Mouse (Mus musculus): ENCODE data around the gene Asb5. TPM values are rescaled to one million over a fixed set of nuclear protein-coding genes. Genes with fewer than 3 reads are reported as not detected.
"Not testable (repeated sequence)": the region's sequence is repeated elsewhere in the genome, so short reads cannot be mapped to it uniquely, and the experiment has no call there.

Asb5 gene
- total RNA-seq (2015) (0.16 TPM in 1 of 2 replicates, not detected in the other), total RNA-seq (2017) (not detected in 2 replicates)

GRCm38 (mm10) chr8:54529382-54530296, at the start of gene Asb5, which contains the start of gene Spcs3:
Gene Asb5, plus strand, starts transcription at chr8:54529580.
Gene Spcs3, minus strand, starts transcription at chr8:54529998.
- ATAC-seq (ENCODE audit: poor library complexity, severe bottlenecking), result peak; percentile 92

DNA sequence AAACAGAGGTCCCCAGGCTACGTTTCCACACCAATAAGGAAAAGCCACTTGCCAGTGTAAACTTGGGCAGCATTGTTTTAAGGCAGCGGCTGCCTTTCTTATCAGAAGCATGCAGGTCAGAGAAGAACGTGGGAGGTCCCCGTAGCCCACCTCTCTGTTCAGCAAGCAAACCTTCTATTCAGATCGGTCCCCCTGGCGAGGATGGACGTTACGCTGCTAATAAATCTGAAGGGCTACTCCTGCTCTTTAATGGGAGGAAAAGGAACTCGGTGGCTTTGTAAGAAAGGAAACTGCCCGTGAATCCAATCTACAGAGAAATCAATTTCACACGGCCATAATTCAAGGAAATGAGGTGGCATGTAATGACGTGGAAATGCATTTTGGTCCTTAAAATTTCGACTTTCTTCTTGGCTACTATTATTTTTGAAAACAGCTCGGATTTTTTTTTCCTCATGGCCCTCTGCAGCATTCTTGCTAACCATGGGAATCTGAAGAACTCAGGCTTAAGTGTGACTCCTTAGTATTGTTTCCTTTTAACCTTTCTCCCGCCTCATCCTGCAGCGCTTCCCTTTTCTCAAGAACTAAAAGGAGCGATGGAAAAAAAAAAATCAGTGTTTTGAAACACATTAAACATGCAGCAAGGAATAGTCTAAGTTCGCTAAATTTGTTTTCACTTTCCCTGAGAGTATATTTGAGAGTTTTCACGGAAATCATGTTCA, 42.7 kb upstream of the Asb5 start:
- ATAC-seq (ENCODE audit: poor library complexity, severe bottlenecking), result no peak

GRCm38 (mm10) chr8:54488437-54488836, 40.9 kb upstream of the Asb5 start:
- no peak for ATAC-seq (ENCODE audit: poor library complexity, severe bottlenecking)

- ATAC-seq (ENCODE audit: poor library complexity, severe bottlenecking), result peak; percentile 72
Measured at GRCm38 (mm10) chr8:54491057-54491690, 38.2 kb upstream of the Asb5 start.

DNA sequence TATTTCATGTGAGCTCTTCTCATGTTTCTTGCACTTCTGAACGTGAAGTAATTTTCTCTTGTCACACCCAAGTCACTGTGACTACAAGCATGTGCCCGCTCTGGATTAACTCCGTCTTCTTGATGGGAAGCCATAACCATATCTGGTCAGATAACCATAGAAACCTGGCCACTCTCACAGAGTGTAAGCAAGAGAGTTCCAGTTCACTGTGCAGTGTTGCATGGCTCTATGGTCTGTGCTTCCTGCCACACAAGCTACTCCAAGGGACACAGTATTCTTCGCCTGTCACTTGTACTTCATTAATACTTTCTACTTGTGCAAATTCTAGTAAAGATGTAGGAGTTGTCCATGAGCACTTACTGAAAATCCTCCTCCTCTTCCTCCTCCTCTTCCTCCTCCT, 37.4 kb upstream of the Asb5 start:
- ATAC-seq (ENCODE audit: poor library complexity, severe bottlenecking), result no peak

DNA sequence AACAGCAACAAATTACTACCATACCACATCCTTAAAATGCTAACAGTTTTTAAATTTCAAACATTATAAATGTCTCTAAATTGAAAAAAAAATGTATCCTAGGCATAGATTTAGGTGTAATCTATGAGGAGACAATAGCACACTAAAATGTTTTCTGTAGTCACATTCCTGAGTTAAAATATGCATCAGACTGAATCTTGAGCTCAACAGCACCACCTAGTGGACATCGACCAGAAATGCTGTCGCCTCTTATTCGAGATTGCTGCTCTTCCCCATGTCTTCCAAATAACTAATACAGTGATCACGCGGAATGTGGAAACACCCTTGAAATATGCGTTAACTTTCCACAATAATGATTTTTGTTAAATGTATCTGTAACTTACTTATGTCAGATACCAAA, 36.3 kb upstream of the Asb5 start:
- peak; percentile 78 for ATAC-seq (ENCODE audit: poor library complexity, severe bottlenecking)

DNA sequence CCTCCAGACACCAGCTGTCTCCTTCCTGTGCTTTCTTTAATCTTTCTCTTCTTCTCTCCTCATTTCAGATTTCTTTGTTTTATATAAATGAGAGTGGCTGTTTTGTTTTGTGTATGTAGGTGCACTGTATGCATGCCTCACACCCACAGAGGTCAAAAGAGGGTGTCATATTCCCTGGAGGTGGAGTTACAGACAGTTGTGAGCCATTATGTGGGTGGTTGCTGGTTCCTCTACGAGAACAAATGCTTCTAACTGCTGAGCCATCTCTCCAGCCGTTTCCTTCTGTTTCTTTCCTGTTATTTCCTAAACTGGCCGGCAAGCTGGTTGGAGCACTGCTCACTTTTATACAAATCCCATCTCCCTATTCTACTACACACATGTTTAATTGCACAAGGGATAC, 35.5 kb upstream of the Asb5 start:
- ATAC-seq (ENCODE audit: poor library complexity, severe bottlenecking), result no peak

DNA sequence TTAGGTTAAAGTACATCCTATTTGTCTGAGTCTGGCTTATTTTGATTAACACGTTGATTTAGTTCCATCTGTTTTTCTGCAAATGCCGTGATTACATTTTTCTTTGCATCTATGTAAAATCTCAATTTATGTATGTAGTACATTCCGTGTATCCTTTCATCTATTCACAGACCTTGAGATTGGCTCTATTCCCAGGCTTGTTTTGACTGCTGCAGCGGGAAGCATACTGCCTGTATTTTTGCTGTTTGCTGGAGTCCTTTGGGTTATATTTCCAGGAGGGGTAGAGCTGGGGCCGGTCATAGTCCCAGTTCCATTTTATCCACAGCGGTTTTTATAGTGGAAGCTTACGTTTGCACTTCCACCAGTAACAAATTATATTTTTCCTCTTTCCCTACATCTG, 26.3 kb upstream of the Asb5 start:
- no peak for ATAC-seq (ENCODE audit: poor library complexity, severe bottlenecking)

- no peak for ATAC-seq (ENCODE audit: poor library complexity, severe bottlenecking)
Measured at GRCm38 (mm10) chr8:54505060-54505459, 24.3 kb upstream of the Asb5 start.

- ATAC-seq (ENCODE audit: poor library complexity, severe bottlenecking), result peak; percentile 94
Measured at GRCm38 (mm10) chr8:54507428-54508095, 21.8 kb upstream of the Asb5 start.

DNA sequence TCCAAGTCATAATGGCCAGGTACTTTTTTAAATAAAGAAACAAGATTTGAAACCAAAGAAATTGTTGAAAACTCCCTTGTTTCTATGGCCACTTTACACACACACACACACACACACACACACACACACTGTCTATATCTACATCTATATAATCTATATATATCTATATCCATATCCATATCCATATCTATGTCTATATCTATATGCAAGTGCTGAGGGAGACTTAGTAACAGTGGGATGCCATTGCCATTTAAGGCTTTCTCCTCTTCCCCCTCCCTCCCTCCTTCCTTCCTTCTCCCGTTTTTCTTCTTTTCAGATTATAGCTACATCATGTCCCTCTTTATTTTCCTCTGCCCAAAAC, 21.3 kb upstream of the Asb5 start:
- ATAC-seq (ENCODE audit: poor library complexity, severe bottlenecking), result no peak

DNA sequence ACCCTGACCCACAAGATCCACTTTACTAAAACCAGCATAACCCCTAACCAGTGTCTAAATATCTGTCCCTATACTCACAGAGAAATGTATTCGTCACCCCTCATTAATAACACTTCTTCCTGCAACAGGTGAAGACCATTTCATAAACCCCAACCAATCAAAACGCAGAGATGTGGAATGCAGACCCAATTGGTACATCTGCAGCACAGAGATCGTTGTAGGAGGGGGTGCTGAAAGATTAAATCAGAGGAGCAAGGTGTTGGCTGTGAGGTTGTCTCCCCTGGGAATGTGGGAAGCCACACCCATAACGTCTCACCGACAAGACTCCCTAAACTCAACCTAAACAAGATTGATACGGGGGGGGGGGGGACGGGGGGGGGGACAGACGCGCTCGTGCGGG, 20.6 kb upstream of the Asb5 start:
- no peak for ATAC-seq (ENCODE audit: poor library complexity, severe bottlenecking)

DNA sequence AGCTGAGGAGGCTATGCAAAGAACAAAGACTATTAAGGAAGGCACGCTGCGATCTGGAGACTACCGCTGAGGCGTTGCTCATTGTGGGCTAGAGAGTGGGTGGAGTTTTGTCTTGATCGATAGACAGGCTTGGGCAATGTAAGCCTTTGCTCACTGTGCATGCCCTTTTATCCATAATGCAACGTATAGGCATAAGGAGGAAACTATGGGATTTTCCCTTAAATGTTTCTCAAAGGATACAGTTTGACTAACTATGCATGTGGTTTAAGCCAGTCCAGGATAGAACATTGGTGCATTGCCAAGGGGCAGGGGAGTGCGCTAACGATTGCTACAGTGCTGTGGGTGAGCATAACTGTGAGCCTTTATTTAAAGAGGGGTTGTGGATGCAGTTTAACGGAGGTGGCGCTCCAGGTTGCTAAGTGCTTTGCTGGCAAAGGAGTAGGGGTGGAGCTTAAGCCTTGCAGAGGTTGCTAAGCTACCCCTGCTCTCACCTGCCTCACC, 20.1 kb upstream of the Asb5 start:
- 0 out of 2 replicates have a peak, but pooled peaks have one; percentile 16 for ATAC-seq (ENCODE audit: poor library complexity, severe bottlenecking)

GRCm38 (mm10) chr8:54511791-54512190, 17.6 kb upstream of the Asb5 start:
- no peak for ATAC-seq (ENCODE audit: poor library complexity, severe bottlenecking)

GRCm38 (mm10) chr8:54512200-54512599, 17.2 kb upstream of the Asb5 start:
- not testable (repeated sequence) for ATAC-seq (ENCODE audit: poor library complexity, severe bottlenecking)

- no peak for ATAC-seq (ENCODE audit: poor library complexity, severe bottlenecking)
Measured at GRCm38 (mm10) chr8:54518756-54519460, 10.5 kb upstream of the Asb5 start.

DNA sequence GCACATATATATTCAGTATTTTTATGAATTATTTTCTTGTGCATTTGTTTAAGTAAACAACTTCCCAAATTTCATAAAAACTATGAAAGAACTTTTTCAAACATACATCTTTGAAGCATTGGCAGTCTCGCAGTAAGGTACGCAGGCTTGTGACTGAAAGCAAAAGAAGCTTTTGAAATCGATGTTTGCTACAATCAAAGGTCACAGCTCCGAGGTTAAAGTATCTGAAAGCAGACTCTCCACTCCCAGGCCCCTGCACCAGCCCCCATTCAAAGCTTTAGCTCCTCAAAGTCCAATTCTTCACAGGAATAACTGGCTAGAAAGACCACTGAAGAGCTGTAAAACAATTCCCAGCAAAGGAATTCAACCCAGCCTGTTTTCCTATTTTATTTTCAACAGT, 8.9 kb upstream of the Asb5 start:
- no peak for ATAC-seq (ENCODE audit: poor library complexity, severe bottlenecking)

DNA sequence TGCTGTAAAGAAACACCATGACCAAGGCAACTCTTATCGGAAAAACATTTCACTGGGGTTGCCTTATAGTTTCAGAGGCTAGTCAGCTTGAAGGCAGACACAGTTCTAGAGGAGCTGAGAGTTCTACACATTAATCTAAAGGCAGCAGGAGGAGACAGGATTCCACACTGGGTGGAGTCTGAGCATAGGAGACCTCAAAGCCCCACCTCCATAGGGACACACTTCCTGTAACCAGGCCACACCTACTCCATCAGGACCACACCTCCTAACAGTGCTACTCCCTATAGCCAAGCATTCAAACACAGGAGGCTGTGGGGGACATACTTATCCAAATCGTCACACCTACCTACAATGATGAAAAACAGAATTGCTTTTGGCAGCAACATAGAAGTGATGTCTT, 3.8 kb upstream of the Asb5 start:
- ATAC-seq (ENCODE audit: poor library complexity, severe bottlenecking), result no peak

DNA sequence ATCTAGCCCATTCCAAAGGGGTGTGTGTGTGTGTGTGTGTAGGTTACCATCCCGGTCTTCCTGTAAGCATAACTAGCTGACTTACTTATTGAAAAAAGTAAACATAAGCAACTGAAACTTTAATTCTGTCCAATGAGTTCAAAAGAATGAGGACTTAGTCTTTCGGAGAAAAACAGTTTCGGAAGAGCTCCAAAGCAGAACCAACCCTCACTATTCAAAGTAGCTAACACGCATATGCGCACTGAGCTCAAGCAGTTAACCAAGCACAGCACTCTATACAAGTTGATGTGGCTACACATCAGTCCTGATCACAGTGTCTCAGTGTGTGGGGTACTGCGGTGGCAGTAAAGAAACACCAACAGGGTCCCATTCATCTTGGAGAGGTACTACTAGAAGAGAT, 2.7 kb upstream of the Asb5 start:
- ATAC-seq (ENCODE audit: poor library complexity, severe bottlenecking), result no peak

DNA sequence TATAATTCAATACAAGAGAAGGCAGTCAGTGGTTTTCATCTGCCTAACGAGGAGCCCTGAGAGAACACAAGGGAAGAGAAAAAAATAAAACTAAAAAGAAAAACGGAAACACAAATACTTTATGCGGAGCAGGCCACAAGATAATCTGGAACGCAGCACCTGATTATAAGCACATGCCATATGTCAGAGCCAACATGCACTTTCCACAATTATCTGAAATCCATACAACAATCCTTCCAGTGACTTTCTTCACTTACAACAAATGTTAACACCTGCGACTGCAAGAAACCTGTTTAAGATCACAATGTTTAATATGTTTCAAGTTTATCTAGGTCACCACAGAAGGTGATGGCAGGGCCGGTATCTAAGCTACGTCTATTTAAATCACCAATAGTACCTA, 809 bp upstream of the Asb5 start:
- no peak for ATAC-seq (ENCODE audit: poor library complexity, severe bottlenecking)
